In the genomic region with DNA sequence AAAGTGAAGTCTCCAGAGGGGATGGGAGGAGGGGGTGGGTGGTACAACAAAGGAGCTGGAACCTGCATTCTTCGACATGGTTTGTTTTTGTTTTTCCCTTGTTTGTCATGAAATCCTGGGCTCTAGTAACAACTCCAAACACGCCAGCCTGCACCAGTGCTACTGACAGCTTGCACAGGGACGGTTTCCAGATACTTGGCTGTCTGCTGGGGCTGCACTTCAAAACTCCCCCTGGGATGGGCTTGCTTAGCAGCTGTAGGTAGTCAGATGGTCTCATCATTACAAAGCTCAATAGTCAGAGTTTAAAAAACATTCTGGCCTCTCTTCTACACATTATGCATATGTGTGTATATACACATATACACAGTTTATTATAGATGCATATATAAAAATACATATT, we compare ENCODE assay signal across 15 mouse cellular contexts.
A peak's percentile ranks its signal among the peaks of the same experiment; 100 is the strongest.
DNase-seq lines count a peak whose midpoint lies in the region; ATAC-seq and TF ChIP-seq lines count a peak whose summit lies in the region.
"Had no signal": no experiment of that assay in that cellular context is flagged by ENCODE, and none has a peak within 500 bp of the region (broad histone marks: within the 10 kb centered on the region; RNA-seq: fewer than 3 reads in every experiment).

No protein-coding gene starts in this region.

- no peak overlapping the region for H3K4me3 ChIP-seq in forebrain, embryonic 15.5 days
- H3K4me3 ChIP-seq in forebrain, embryonic 11.5 days (ENCODE audit: low read depth, low read length), result no peak overlapping the region
- no peak overlapping the region for H3K4me3 ChIP-seq in kidney, adult 2 months (ENCODE audit: insufficient read depth, low read depth, low read length)
- H3K4me3 ChIP-seq: hindbrain, embryonic 13.5 days; neural tube, embryonic 15.5 days had no signal

- TF ChIP-seq CTCF in kidney, adult 2 months (conservative IDR thresholded peaks at IDR 0.05; ENCODE audit: insufficient read depth, insufficient read length, low read depth, low read length), result no peak

- peaks cover 8% of the 10 kb centered on the region for H3K4me1 ChIP-seq in forebrain, embryonic 15.5 days
- no peaks in the 10 kb centered on the region for H3K4me1 ChIP-seq in forebrain, embryonic 11.5 days (replicated peaks; ENCODE audit: control insufficient read depth, insufficient read depth, low read length)
- no peaks in the 10 kb centered on the region for H3K4me1 ChIP-seq in kidney, adult 2 months (ENCODE audit: control insufficient read depth, insufficient read depth, low read length)

- H3K27me3 ChIP-seq in forebrain, embryonic 15.5 days, result no peaks in the 10 kb centered on the region
- no peaks in the 10 kb centered on the region for H3K27me3 ChIP-seq in forebrain, embryonic 11.5 days (ENCODE audit: control insufficient read depth, insufficient read depth, low read length)
- H3K27me3 ChIP-seq in kidney, adult 2 months (replicated peaks; ENCODE audit: control insufficient read depth, insufficient read depth, low read length), result no peaks in the 10 kb centered on the region
- H3K27me3 ChIP-seq: hindbrain, embryonic 13.5 days; neural tube, embryonic 15.5 days had no signal

- DNase-seq in forebrain, embryonic 11.5 days (ENCODE audit: low spot score), result no peak
- peak; percentile 37 to 42 for DNase-seq in right cerebral cortex, postnatal 10 days (ENCODE audit: low spot score in 2 of 2)
- DNase-seq in right cerebral cortex, adult 18-20 months, result no peak
- peak; percentile 42 to 48 for DNase-seq in layer of hippocampus, adult 8-10 months (ENCODE audit: low spot score in 2 of 2)
- no peak for DNase-seq in kidney, adult 2 months
- DNase-seq in liver, result no peak
- DNase-seq: adrenal gland, postnatal 14 days; cerebellum, adult 2 months; embryo, embryonic 11 days; gastrocnemius, postnatal 10 days; kidney, postnatal 10 days had no signal

- peak; percentile 80 for ATAC-seq in forebrain, embryonic 15.5 days (replicated peaks)
- ATAC-seq in forebrain, embryonic 11.5 days (replicated peaks; ENCODE audit: low FRiP score), result no peak
- ATAC-seq: intestine, postnatal 0 days had no signal

- H3K4me2 ChIP-seq in forebrain, embryonic 15.5 days (replicated peaks), result no peak overlapping the region
- no peak overlapping the region for H3K4me2 ChIP-seq in forebrain, embryonic 11.5 days (ENCODE audit: low read depth, low read length, severe bottlenecking)
- H3K4me2 ChIP-seq: hindbrain, embryonic 13.5 days; neural tube, embryonic 15.5 days had no signal

- TF ChIP-seq POLR2A in kidney, adult 2 months (IDR thresholded peaks at IDR 0.05; ENCODE audit: low read depth, low read length), result no peak

- 56% methylated on average over 3 of the region's 3 CpGs for WGBS in forebrain, embryonic 15.5 days
- 72% methylated on average over 3 of the region's 3 CpGs for WGBS in forebrain, embryonic 11.5 days
- 87% methylated on average over 3 of the region's 3 CpGs for WGBS in kidney, adult 2 months

- no peaks in the 10 kb centered on the region for H3K9me3 ChIP-seq in forebrain, embryonic 15.5 days
- no peaks in the 10 kb centered on the region for H3K9me3 ChIP-seq in forebrain, embryonic 11.5 days (ENCODE audit: control insufficient read depth, low read length)
- H3K9me3 ChIP-seq: hindbrain, embryonic 13.5 days; neural tube, embryonic 15.5 days had no signal

- no peak overlapping the region for H3K27ac ChIP-seq in forebrain, embryonic 15.5 days (replicated peaks)
- H3K27ac ChIP-seq in forebrain, embryonic 11.5 days (ENCODE audit: low read depth, low read length), result no peak overlapping the region
- H3K27ac ChIP-seq in kidney, adult 2 months (ENCODE audit: insufficient read depth, low read depth, low read length), result no peak overlapping the region
- H3K27ac ChIP-seq: hindbrain, embryonic 13.5 days; neural tube, embryonic 15.5 days had no signal

- H3K36me3 ChIP-seq in forebrain, embryonic 15.5 days, result no peaks in the 10 kb centered on the region
- H3K36me3 ChIP-seq in forebrain, embryonic 11.5 days (ENCODE audit: control insufficient read depth, insufficient read depth, low read length), result no peaks in the 10 kb centered on the region
- no peaks in the 10 kb centered on the region for H3K36me3 ChIP-seq in kidney, adult 2 months (ENCODE audit: control insufficient read depth, insufficient read depth, low read length)
- H3K36me3 ChIP-seq: hindbrain, embryonic 13.5 days; neural tube, embryonic 15.5 days had no signal

- no peak overlapping the region for H3K9ac ChIP-seq in forebrain, embryonic 15.5 days (replicated peaks)
- H3K9ac ChIP-seq in forebrain, embryonic 11.5 days (ENCODE audit: low read length), result no peak overlapping the region
- H3K9ac ChIP-seq: hindbrain, embryonic 13.5 days; neural tube, embryonic 15.5 days had no signal

Comparison
In these comparisons a context has a peak if more than half of its experiments do, and no peak if none do; other contexts are left out.
1. DNase-seq: peak in right cerebral cortex, postnatal 10 days (2 of 2) and layer of hippocampus, adult 8-10 months (2 of 2); none in forebrain, embryonic 11.5 days (single experiment), right cerebral cortex, adult 18-20 months (single experiment), kidney, adult 2 months (single experiment) and liver (single experiment).